Mouse (Mus musculus) cerebellum, adult 11 months (tissue): ENCODE data around the gene Tecr.

Experiments used
- DNase-seq: peaks from one replicate; pipeline ENCODE4 v3.0.0; 2022

Tecr gene

DNA sequence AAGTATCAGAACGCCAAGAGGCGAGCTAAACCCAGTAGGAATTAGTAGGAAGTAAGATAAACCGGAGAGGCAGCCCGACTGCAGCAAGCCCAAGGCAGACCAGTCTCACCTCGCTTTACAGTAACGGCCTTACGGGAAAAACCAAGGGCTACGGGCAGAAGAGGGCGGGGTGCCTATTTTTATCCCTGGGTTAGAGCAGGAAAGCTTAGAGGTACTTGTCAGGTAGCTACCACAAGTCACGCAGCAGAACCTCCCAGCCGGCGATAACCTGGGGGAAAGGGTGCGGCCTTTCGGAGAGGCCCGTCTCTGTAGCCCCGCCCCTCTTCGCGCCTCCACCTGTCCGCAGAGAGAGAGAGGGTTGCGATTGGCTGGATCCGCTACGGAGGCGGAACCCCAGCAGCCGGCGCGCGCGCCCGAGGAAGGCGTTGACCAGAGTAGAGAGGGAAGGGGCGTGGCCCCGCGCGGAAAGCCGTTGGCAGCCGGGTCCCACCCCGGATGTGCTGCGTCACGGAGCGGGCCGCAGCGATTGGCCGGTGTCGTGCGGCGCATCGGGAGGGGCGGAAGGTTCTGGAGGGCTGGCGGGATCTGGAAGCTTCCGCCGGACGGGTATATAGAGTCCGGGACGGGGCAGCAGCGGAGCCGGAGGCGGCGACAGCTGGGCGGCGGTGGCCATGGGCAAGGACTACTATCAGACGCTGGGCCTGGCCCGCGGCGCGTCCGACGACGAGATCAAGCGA lies at the start of gene Tecr, which contains the start of gene Dnajb1:
Gene Tecr, minus strand, starts transcription at position 311 of the 737 bp plus-strand sequence.
Gene Dnajb1, plus strand, starts transcription at position 533 of the 737 bp plus-strand sequence.
- DNase-seq = peak; percentile 100

DNA sequence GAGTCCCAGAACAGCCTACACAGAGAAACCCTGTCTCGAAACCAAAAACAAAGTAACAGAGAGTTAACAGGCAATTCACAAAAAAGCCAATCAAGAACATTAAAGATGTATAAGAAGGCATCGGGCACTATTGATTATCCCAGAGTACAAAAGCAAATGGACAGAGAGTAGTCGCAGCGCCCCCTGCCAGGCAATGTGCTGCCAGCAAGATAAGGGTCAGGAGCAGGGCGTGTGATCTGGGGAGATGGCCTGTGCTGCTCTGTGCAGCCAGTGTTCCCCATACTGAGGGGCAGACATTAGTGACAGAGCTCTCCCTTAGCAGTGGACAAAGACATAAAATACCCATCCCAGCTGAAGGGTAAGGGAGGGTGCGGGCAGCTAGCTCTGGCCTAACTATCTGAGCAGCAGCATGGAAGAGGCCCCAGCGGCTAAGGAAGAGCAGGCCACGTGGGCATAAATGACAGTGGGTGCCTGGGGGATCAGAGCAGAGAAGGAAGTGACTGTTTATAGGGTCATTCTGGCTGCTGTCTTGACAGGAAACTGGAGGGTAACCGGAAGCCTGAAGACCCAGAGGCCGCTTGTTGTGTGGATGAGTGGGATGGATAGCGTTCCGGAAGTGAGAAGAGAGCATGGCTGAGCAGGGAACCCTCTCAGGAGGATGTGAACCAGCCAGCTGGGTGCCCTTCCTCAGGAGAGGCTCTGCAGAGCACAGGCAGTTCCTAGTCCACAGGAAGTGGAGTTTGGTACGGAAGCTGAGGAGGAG lies 48.9 kb upstream of the Tecr start:
- DNase-seq = no peak

DNA sequence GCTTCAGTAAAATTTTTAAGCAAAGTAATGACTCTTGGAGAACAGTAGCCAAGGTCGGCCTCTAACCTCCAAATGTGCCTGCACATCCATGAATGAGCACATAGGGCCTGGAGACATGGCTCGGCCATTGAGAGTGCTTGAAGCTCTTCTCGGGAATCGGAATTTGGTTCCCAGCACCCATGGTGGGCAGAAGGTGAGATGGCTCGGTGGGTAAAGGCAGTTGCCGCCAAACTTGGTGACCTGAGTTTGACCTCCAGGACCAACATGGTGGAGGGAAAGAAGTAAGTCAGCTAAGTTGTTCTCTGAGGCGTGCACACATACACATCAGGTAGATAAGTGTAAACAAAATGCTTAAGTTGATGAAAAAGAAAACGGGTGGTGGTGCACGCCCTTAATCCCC lies 48.3 kb upstream of the Tecr start:
- no peak for DNase-seq

DNA sequence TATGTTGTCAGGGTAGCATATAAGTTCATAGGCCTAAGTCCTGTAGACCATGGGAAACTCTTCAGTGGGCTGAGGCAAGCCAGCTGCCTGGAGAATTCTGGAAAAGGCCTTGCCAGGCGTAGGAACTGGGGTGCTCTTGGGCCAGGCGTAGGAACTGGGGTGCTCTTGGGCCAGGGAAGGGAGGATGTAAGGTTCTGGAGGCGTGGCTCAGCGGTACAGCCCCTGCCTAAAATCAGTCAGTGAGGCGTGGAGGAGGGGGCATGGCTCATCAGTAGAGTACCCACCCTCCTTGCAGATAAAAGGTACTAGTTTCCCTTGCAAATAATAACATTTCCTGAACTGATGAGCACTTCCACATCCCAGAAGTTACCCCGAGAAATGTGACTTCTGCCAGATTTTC lies 47.0 kb upstream of the Tecr start:
- no peak for DNase-seq

DNA sequence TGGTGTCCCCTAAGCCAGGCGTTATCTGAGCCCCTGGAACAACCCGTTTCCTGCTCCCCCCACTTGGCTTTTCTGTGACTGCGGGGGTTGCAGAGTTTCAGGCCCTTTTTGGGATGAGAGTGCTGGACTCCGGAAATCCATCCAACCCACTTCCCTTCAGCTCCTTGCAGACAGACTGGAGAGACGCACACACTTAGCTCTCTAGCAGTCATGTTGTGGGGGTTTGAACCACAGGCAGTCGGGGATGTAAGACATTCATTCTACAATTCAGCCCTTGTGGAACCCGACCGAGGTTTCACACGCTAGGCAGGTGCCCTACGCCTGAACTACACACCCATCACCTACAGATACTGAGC lies 45.9 kb upstream of the Tecr start:
- DNase-seq = no peak

DNA sequence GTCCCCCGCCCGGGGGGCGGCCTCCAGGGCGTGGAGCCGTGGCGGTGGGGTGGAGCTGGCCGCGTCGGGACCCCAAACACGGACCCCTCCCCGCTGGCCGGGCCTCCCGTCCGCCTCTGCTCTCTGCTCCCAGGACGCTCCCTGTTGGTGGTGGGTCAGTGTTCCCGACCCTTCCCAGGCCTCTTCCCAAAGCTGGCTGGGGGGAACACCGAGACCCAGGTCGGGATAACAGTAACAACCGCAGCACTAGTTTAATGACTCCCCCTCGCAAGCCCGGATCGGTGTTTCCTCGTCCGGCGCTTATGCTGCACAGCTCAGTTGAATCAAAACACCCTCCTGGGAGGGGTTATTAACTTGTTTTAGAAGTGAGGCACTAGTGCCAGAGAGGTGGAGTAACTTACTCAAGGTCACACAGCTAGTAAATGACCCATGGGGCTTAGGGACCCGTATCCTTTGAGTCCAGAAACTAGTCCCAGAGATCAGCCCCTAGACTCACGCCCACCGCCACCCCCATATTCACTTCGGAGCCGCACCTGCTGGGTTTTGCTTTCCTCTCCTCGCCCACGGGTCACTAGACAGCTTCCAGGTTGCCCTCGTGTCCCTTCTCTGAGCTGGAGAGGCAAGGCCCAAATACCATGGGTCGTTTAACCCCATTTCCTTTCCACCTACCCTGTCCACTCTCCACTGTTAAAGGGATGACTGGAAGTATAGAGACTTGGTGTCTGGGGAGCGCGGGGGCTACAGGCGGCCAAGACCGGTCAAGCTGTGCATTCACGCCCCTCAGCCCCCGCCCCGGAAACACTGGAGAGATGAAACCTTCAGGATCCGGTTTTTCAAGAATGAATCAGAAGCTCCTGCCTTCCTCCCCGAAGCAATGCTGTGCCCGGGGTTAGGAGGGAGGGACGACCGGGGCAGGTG lies 45.2 kb upstream of the Tecr start:
- no peak for DNase-seq

DNA sequence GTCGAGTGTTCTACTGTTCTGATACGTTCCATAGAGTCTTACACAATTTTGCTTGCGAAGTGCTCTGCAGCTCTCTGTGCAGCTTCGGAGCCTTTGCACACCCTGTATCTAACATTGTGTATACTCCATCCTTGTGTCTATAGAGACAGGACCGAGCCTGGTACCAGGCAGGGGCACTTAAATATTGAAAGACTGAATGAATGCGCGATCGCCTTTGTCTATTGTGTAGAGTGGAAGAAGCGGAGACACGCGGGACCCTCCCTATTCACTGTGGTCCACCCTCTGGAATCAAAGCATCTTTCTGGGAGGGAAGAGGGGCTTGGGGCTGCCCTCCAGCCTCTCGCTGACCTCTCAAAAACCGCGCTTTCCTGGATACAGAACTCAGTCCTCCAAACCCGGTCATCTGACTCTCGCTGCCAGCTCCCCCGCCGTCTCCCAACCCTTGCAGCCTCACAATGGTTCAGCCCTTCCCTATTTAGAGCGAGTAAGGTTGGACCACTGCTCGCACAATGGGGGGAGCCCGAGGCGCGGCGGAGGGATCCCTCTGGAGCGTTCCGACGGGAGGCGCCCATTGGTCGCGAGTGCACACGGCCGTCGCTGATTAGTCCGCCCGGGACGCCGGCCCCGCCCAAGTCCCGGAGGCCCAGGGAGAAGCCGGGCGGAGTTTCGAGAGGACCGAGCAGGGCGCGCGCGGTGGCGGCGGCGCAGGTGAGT lies 44.4 kb upstream of the Tecr start, which contains the start of gene Gipc1:
Gene Gipc1, plus strand, starts transcription at position 648 of the 714 bp plus-strand sequence.
- DNase-seq = peak; percentile 97

DNA sequence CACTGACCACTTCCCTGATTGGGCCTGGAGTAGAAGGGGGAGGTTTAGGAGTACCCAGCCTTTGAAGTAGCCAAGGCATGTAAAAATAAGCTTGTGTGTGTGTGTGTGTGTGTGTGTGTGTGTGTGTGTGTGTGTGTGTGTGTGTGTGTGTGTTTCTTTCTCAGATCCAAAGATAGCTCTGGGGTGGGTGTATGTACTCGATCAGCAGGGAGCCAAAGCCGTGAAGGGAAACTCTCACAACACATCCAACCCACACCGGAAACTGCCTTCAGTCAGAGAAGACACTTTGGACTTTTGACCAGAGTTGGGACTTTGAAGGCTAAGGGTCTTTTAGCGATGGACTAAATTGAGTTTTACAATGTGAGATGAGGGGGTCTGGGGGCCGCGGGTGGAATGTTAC lies 41.9 kb upstream of the Tecr start:
- no peak for DNase-seq

DNA sequence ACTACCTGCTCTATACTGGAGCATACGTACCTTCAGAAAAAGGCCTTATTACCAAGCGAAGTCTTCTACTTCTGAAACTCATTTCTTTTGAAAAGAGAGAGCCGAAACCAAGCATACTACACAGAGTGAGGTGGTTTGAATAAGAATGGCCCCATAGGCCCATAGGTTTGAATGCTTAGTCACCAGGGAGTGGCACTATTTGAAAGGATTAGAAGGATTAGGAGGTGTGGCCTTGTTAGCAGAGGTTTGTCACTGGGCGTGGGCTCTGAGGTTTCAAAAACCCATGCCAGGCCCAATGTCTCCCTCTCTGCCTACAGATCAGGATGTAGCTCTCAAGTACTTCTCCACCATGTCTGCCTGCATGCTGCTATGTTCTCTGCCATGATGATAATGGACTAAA lies 40.3 kb upstream of the Tecr start:
- DNase-seq = no peak

DNA sequence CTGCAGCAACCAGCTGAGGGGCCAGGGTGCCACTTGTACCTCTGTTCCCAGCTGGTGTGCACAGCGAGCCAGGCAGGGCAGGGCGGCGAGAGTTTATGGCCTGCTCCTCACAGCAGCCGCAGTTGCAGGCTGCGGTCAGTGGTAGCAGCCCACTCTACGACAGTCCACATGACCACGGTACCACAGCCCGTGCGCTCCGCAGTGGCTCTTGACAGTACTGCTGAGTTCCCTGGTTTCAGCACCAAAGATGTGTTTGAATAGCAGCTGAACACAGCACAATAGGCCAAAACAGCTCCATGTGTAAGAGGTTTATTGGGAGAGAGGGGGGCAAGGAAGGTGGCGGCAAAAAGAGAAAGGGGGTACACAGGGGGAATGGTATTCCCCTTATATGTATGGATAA lies 39.7 kb upstream of the Tecr start:
- DNase-seq = no peak

DNA sequence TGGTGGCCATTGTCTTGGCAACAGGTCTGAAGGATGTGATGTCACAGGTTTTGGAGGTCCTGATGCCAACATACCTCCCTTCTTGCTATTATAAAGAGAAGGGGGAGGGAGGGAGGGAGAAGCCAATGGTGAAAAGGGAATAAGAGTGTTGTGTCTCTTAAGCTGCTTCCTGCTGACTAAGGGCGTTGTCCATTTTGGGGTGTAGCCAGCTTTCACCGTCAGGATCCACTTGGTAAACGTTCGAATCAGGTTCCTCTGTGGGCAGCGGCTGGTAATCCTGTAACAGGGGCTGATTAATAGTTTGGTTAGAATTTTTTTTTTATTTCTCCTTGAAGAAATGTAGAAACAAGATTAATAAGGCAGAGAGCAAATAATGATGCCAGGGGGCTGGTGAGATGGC lies 31.9 kb upstream of the Tecr start:
- DNase-seq = no peak

DNA sequence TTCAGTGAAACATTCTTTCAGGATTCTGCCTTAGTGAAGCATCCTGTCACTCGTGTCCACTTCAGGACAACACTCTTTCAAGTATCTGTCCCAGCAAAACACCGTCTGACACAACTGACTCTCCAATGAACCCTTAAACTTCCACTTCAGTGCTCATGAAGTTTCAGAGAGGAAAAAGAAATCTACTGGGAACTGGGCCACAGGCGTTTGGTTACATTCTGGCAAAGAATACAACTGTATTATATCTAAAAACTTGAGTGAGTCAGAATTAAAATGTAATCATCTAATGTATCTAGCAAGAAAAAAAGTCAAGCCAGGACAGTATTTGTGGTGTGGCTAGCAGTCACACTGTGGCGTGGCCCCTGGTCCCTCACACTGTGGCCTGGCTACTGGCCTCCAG lies 31.1 kb upstream of the Tecr start:
- no peak for DNase-seq

DNA sequence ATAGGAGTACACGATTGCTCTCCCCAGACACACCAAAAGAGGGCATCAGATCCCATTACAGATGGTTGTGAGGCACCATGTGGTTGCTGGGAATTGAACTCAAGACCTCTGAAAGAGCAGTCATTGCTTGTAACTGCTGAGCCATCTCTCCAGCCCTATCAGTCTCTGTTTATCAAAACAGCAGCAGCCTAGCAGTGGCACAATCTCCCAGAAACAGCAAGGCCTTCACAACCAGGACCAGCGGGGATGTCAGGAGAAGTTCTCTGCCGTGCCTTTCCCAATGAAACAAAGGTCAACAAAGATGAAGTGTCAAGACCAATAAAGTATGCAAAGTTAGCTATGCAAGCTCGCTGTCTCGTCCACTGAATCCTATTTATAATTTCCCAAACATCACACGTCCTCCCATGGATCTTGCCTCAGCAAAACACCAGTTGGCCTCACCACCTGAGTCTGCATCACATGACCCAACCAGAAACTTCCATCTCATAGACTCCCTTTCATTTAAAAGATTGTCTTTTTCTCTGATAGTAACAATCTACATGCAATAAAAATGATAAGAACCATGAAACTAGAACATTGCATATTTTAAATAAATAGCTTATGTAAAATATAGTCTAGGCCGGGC lies 24.4 kb upstream of the Tecr start:
- DNase-seq = no peak

DNA sequence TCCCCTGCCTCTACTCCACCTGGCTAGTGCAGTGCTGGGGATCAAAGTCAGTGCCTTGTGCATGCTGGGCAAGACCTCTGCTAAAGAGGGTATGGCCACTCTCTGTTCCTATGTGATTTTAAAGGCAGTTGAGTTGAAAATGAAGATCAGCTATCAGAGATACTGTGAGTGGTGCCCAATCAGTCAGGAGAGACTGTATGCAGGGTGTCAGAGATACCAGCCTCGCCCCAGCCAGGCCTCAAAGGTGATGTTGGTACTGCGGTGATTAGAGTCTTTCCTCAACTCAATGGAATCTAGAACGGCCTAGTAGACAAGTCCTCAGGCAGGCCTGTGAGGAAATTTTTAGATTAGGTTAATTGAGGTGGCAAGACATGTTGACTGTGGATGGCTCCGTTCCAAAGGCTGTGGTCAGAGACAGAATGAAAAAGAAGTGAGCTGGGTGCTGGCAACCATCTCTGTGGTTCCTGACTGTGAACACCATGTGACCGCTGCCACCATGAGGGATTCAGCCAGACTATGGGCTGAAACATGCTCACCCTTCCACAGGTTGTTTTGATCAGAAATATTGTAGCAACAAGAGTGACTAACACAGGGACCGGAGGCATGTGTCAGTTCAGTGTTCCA lies 18.0 kb upstream of the Tecr start:
- DNase-seq = no peak

DNA sequence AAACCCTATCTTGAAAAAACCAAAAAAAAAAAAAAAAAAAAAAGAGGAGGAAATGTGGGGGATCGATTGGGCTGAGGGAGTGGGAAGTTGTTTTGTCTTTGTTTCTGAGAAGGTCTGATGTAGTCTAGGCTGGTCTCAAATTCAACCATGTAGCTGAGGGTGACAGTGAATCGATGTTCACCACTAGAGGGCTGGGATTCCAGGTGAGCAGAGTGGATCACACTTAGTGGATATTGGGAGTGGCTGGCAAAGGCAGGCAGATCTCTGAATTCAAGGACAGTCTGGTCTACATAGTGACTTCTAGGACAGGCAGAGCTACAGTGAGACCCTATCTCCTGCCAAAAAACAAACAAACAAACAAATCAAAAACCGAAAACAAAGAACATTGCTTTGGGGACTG lies 17.0 kb upstream of the Tecr start:
- DNase-seq = no peak

DNA sequence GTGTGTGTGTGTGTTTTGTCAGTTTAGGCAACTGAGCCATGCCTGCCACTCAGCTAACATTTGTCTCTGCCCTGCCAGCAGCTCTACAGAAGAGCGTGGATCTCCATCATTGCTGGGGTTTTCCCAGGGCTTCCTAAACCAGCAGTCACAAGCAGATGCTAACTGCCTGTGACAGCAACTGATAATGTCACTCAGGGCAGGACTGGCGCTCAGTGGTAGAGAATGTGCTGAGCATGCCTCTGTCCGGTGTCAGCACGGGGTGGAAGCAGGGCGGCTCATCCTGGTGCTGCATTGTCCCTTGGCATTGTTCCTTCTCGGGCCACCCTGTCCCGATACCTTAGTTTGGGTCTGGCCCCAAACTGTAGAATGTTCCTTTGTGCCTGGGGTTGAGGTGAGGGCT lies 15.8 kb upstream of the Tecr start:
- no peak for DNase-seq

DNA sequence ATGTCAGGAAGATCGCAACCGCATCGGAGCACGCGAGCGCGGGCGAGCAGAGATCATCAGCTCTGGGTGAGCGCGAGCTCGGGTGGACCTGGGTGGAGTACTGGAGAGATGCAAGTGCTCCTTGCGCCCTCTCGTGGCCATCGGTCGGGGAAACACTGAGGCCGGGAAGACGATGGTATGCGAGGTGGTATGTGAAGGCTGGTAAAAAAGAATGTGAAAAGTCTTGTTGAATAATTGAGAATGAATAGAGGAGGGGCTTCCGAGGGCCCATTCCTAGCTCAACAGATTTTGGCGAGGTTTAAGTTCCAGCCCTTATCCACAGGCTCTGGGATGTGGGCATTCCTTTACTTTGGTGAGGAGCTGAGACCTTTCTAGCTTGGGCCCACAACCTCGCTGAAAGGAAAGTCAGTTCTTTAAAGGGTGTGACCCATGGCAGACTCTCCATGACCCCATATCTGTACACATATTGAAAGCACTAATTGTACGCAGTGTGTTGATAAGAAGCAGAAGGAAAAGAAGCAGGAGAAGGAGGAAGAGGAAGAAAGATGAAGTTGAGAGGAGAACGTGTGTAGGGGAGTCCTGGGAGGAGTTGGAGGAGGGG lies 14.7 kb upstream of the Tecr start:
- peak; percentile 88 for DNase-seq

DNA sequence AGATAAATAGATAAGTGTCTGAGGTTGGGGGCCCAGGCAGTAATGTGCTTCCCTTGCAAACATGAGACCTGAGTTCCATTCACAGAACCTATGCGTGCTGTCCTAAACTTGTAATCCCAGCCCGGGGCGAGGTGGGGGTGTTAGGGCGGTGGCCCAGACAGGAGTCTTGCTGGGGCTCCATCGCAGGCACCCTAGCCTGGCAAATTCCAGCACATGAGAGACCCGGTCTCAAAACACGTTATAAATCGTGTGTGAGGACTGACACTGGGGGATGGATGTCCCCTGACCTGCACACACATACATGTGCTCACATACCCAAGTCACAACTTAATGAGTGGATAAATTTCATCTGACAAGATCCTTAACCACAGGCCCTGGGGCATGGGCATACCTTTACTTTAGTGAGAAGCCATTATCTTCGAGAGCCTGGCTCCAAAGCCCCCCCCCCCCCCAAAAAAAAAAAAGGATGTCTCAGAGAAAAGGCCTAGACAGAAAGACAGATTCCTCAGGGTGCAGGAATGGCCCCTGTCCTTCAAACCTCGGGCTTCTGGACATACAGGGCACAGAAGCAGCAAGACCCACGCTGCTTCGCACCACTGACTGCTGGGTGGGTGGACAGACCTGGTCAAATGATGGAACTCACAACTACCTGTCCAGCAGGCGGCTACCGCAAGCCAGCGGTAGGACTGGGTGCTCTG lies 14.1 kb upstream of the Tecr start:
- no peak for DNase-seq

DNA sequence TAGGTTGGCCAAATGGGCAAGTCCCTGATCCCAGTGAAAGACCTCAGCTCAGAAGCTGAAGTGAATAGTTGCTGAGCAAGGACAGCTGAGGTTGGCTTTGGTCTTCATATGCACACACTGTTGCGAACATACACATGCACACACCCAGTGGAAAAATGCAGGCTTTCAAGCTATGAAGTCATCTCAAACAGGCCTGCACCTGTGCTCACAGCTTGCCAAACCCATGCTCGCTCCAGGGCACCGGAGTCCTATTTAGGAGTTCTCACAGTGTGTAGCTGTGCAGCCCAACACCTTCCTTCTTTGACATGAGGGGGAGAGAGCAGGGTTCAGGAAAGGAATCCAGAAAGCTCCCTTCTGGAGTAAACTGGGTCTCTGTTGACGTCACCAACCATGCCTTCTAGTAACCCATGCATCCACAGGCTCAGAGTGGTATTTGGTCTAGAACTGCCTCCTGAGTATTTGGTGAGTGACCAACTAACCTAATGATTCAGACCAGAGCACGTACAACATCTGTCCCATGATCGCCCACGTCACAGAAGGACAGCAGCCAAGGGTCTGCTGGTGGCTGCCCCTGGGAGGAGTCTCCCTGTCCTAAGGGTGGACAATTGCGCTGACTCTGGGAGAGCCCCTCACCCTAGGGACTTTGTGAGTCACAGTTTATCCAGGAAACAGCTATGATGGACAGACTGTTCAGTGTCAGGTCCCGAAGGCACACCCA lies 12.0 kb upstream of the Tecr start:
- DNase-seq = no peak

DNA sequence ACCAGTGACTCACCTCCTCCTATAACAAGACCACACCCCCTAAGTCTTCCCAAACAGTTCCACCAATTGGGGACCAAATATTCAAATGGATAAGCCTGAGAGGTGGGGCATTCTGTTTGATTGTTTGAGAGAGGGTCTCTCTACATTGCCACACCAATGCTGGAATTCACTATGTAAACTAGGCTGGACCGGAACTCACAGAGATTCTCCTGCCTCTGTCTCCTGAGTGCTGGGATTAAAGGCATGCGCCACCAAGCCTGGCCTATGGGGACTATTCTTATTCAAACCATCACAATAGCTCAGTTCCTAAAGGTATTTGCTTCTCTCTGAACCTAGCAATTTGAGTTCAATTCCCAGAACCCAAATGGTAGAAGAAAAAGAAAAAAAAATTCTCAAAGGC lies 10.8 kb upstream of the Tecr start:
- DNase-seq = no peak
